ENCODE assay signal across 8 mouse cellular contexts in the genomic region with DNA sequence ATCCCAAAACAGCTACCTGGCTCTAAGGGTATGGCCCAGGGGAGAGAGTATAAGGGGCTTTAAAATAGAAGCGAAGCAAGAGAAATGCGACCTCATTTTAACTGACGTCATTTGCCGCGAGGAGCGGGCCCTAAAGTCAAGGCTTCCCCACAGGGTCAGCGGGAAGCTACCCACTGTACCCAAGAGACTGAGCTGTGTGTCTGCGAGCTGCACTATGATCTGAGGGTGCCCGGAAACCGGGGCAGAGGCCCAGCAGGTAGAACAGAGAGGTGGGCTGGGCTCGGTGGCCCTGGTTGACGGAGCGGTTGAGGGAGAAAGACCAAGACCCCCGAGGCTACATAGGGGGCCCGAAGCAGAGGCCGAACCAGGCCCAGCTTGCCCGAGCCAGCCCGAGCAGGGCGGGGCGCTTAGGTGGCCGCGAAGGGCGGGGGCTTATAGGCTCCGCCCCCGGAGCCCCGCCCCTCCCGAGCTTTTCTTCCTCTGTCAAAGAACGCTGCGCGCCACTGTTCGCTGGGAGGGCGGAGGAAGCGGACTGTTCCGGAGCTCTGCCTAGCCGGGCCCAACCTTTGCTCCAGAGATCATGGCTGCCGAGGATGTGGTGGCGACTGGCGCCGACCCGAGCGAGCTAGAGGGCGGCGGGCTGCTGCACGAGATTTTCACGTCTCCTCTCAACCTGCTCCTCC. TPM values are rescaled to one million over a fixed set of nuclear protein-coding genes. Genes with fewer than 3 reads are reported as not detected.
DNase-seq lines count a peak whose midpoint lies in the region; ATAC-seq and TF ChIP-seq lines count a peak whose summit lies in the region.

Pgrmc1 (plus strand) TSS at position 500 of the 683 bp plus-strand sequence.

- no peaks in the 10 kb centered on the region for H3K4me1 ChIP-seq in heart, embryonic 10.5 days
- 0 out of 2 replicates have a peak, but pooled peaks cover 7% of the 10 kb centered on the region for H3K4me1 ChIP-seq in kidney, embryonic 15.5 days
- H3K4me1 ChIP-seq in limb, embryonic 15.5 days = no peaks in the 10 kb centered on the region; the same call in 1 of the 2 replicates
- no peaks in the 10 kb centered on the region for H3K4me1 ChIP-seq in midbrain, postnatal 0 days (ENCODE audit: insufficient read depth, low read length)

- peak within 1 kb of the TSS; percentile 69 for H3K9ac ChIP-seq in kidney, embryonic 15.5 days
- peak within 1 kb of the TSS; percentile 72 for H3K9ac ChIP-seq in limb, embryonic 15.5 days
- peak within 1 kb of the TSS; percentile 81 for H3K9ac ChIP-seq in midbrain, postnatal 0 days (replicated peaks; ENCODE audit: low read length, poor library complexity, severe bottlenecking)

- DNase-seq in brain, embryonic 14.5 days (ENCODE audit: low read depth) = peak; percentile 92
- peak; percentile 89 for DNase-seq in heart, embryonic 10.5 days (ENCODE audit: low spot score)
- DNase-seq in midbrain, postnatal 0 days (ENCODE audit: low spot score) = peak; percentile 89
- peak; percentile 72 to 86 for DNase-seq in spleen, postnatal 10 days (ENCODE audit: low spot score in 2 of 2)

- TF ChIP-seq POLR2A in brain, embryonic 14.5 days (IDR thresholded peaks at IDR 0.05; ENCODE audit: borderline replicate concordance, extremely low read depth, insufficient read depth, insufficient read length, poor library complexity, severe bottlenecking) = peak; percentile 89; the same call in 1 of the 2 replicates

- ATAC-seq in erythroblast, adult 5-6 weeks (replicated peaks; ENCODE audit: low FRiP score, poor library complexity, severe bottlenecking) = peak; percentile 93
- ATAC-seq in kidney, embryonic 15.5 days (replicated peaks; ENCODE audit: low FRiP score) = peak; percentile 98
- ATAC-seq in limb, embryonic 15.5 days (ENCODE audit: insufficient number of reproducible peaks, low FRiP score, low TSS enrichment, low read depth) = peak; percentile 90
- ATAC-seq in midbrain, postnatal 0 days (ENCODE audit: low FRiP score) = peak; percentile 90

- no peak for TF ChIP-seq CTCF in C2C12 (IDR thresholded peaks at IDR 0.05; ENCODE audit: control insufficient read depth, insufficient read depth, insufficient read length)
- TF ChIP-seq CTCF in brain, embryonic 14.5 days (IDR thresholded peaks at IDR 0.05; ENCODE audit: borderline replicate concordance, extremely low read depth, insufficient read depth, insufficient read length) = no peak
- TF ChIP-seq CTCF in midbrain, postnatal 0 days (IDR thresholded peaks at IDR 0.05) = no peak

- peak within 1 kb of the TSS; percentile 45 for H3K4me3 ChIP-seq in C2C12 (ENCODE audit: insufficient read depth, poor library complexity, severe bottlenecking)
- peak within 1 kb of the TSS; percentile 76 for H3K4me3 ChIP-seq in heart, embryonic 10.5 days
- peak within 1 kb of the TSS; percentile 65 for H3K4me3 ChIP-seq in kidney, embryonic 15.5 days (replicated peaks)
- H3K4me3 ChIP-seq in limb, embryonic 15.5 days = peak within 1 kb of the TSS; percentile 62
- H3K4me3 ChIP-seq in midbrain, postnatal 0 days (ENCODE audit: low read depth, low read length) = peak within 1 kb of the TSS; percentile 63

- peaks cover 2% of the 10 kb centered on the region for H3K79me3 ChIP-seq in C2C12 (ENCODE audit: low read depth)

- WGBS in heart, embryonic 10.5 days = 17% methylated on average over 39 of the region's 45 CpGs
- 18% methylated on average over 32 of the region's 45 CpGs for WGBS in kidney, embryonic 15.5 days
- WGBS in limb, embryonic 15.5 days = 28% methylated on average over 42 of the region's 45 CpGs
- WGBS in midbrain, postnatal 0 days = 22% methylated on average over 18 of the region's 45 CpGs

- H3K27me3 ChIP-seq in C2C12 (ENCODE audit: control insufficient read depth, insufficient read depth, insufficient read length) = no peaks in the 10 kb centered on the region
- H3K27me3 ChIP-seq in heart, embryonic 10.5 days (ENCODE audit: insufficient read depth, poor library complexity, severe bottlenecking) = no peaks in the 10 kb centered on the region
- no peaks in the 10 kb centered on the region for H3K27me3 ChIP-seq in kidney, embryonic 15.5 days
- no peaks in the 10 kb centered on the region for H3K27me3 ChIP-seq in limb, embryonic 15.5 days
- no peaks in the 10 kb centered on the region for H3K27me3 ChIP-seq in midbrain, postnatal 0 days (ENCODE audit: insufficient read depth, low read length)

- peaks cover 3% of the 10 kb centered on the region for H3K36me3 ChIP-seq in C2C12 (ENCODE audit: control insufficient read depth, insufficient read depth)
- H3K36me3 ChIP-seq in heart, embryonic 10.5 days = 0 out of 2 replicates have a peak, but pooled peaks cover 6% of the 10 kb centered on the region
- H3K36me3 ChIP-seq in kidney, embryonic 15.5 days = peaks cover 6% of the 10 kb centered on the region; the same call in 1 of the 2 replicates
- no peaks in the 10 kb centered on the region for H3K36me3 ChIP-seq in limb, embryonic 15.5 days
- no peaks in the 10 kb centered on the region for H3K36me3 ChIP-seq in midbrain, postnatal 0 days (ENCODE audit: insufficient read depth, low read length)

- H3K79me2 ChIP-seq in C2C12 (ENCODE audit: control insufficient read depth, insufficient read depth) = peaks cover 8% of the 10 kb centered on the region

- peak within 1 kb of the TSS; percentile 92 for H3K27ac ChIP-seq in heart, embryonic 10.5 days
- H3K27ac ChIP-seq in kidney, embryonic 15.5 days = peak within 1 kb of the TSS; percentile 85
- peak within 1 kb of the TSS; percentile 87 for H3K27ac ChIP-seq in limb, embryonic 15.5 days
- peak within 1 kb of the TSS; percentile 88 for H3K27ac ChIP-seq in midbrain, postnatal 0 days (ENCODE audit: low read depth, low read length)

- no peaks in the 10 kb centered on the region for H3K9me3 ChIP-seq in heart, embryonic 10.5 days
- H3K9me3 ChIP-seq in kidney, embryonic 15.5 days (replicated peaks) = no peaks in the 10 kb centered on the region; the same call in 1 of the 2 replicates
- no peaks in the 10 kb centered on the region for H3K9me3 ChIP-seq in limb, embryonic 15.5 days
- H3K9me3 ChIP-seq in midbrain, postnatal 0 days (ENCODE audit: low read length) = no peaks in the 10 kb centered on the region

- H3K4me2 ChIP-seq in kidney, embryonic 15.5 days = peak within 1 kb of the TSS; percentile 55
- peak within 1 kb of the TSS; percentile 42 for H3K4me2 ChIP-seq in limb, embryonic 15.5 days
- peak within 1 kb of the TSS; percentile 49 for H3K4me2 ChIP-seq in midbrain, postnatal 0 days (ENCODE audit: low read depth, low read length, poor library complexity, severe bottlenecking)

- H3ac ChIP-seq in C2C12 (ENCODE audit: control insufficient read depth, insufficient read length, low read depth) = peak within 1 kb of the TSS; percentile 95

TF ChIP-seq in C2C12, 6 proteins besides CTCF, POLR2A, EP300 and RAD21:
- TF ChIP-seq USF1 (IDR thresholded peaks at IDR 0.05; ENCODE audit: low read depth) (no peak), FOSL1 (IDR thresholded peaks at IDR 0.05; ENCODE audit: insufficient read depth, low read length, poor library complexity, severe bottlenecking) (no peak), MYOG (IDR thresholded peaks at IDR 0.05; ENCODE audit: control insufficient read depth, extremely low read depth, insufficient read length) (no peak), MYOD1 (IDR thresholded peaks at IDR 0.05; ENCODE audit: control insufficient read depth, insufficient read length, low read depth) (no peak), CEBPB (IDR thresholded peaks at IDR 0.05; ENCODE audit: low read depth) (no peak), MAX (IDR thresholded peaks at IDR 0.05) (no peak)

RNA-seq across cellular contexts. Expression of gene Pgrmc1, which starts in this region (rescaled TPM):
- 76.8 TPM for polyA plus RNA-seq in C2C12 (2012; fragmentation: generic; extraction: Trizol)
- polyA plus RNA-seq in brain, embryonic 14.5 days (2012; rRNA removed) = 335 and 340 TPM in 2 replicates
- 15.0 and 26.3 TPM in 2 replicates for total RNA-seq in erythroblast, adult 5-6 weeks (2015; ENCODE audit: low replicate concordance)
- total RNA-seq in erythroblast, adult 5-6 weeks (2017; ENCODE audit: low replicate concordance) = 8.6 and 12.1 TPM in 2 replicates
- polyA plus RNA-seq in heart, embryonic 10.5 days (2016; fragmentation: Nextera tagmentation; extraction: Ambion mirVana) = 144 and 196 TPM in 2 replicates
- 274 and 289 TPM in 2 replicates for polyA plus RNA-seq in kidney, embryonic 15.5 days (2015; fragmentation: Nextera tagmentation; extraction: Ambion mirVana)
- 283 and 288 TPM in 2 replicates for polyA plus RNA-seq in limb, embryonic 15.5 days (2015; fragmentation: Nextera tagmentation; extraction: Ambion mirVana)
- 521 and 534 TPM in 2 replicates for total RNA-seq in midbrain, postnatal 0 days (2014; rRNA removed)
- polyA plus RNA-seq in midbrain, postnatal 0 days (2015; fragmentation: Nextera tagmentation; extraction: Ambion mirVana) = 763 and 773 TPM in 2 replicates

Comparison
In these comparisons a context has a peak if more than half of its experiments do, and no peak if none do; other contexts are left out.
1. Peak in every context shown above with its lines: DNase-seq, ATAC-seq, H3K4me3 ChIP-seq and H3K27ac ChIP-seq.
2. RNA of gene Pgrmc1 (total RNA-seq): 521 to 534 TPM in midbrain, postnatal 0 days; 8.6 to 26.3 TPM in erythroblast, adult 5-6 weeks; every median in the first group is over 10 times any median in the second.